Mouse (Mus musculus) erythroblast, embryonic 14.5 days (primary cell): Measurements from ENCODE around the gene Guk1.

Experiments used
- GATA1 ChIP-seq: IDR thresholded peaks from 2 replicates; pipeline ENCODE4 v1.6.1; 2012; ENCODE audit warnings: low read length, inconsistent platforms, mixed read lengths
- TAL1 ChIP-seq: IDR thresholded peaks from 3 replicates; pipeline ENCODE4 v1.6.1; 2012; ENCODE audit warnings: low read length, inconsistent platforms, mixed read lengths

- no peak for TF ChIP-seq GATA1
- no peak for TF ChIP-seq TAL1
These were observed 36.1 kb downstream of the Guk1 start for GRCm38 (mm10) chr11:59155900-59156299.
